Mouse (Mus musculus): Measurements from ENCODE around the gene Rpl6. TPM values are rescaled to one million over a fixed set of nuclear protein-coding genes. Genes with fewer than 3 reads are reported as not detected.
A peak's percentile ranks its signal among the peaks of the same experiment; 100 is the strongest.

The Rpl6 gene
- total RNA-seq (2021): 100 to 1,000 TPM; 457 to 473 TPM
- long read RNA-seq, experiment 1, transcript Rpl6-201 (7 exons, 1,270 nt): major isoform, 255 of 333 reads
- long read RNA-seq, experiment 1, partial matches to known transcripts: 70 of 333 reads
- long read RNA-seq, experiment 1, other reads (novel, unspliced or antisense): 6 of 333 reads
- long read RNA-seq, experiment 2, transcript Rpl6-201 (7 exons, 1,270 nt): major isoform, 234 of 297 reads
- long read RNA-seq, experiment 2, partial matches to known transcripts: 57 of 297 reads
- long read RNA-seq, experiment 2, other reads (novel, unspliced or antisense): 4 of 297 reads

GRCm38 (mm10) chr5:121204132-121205089, at the start of gene Rpl6:
TSS of gene Rpl6 (plus strand) at chr5:121204481.
- DNase-seq (ENCODE audit: low spot score in 2 of 2): peak; percentile 69 to 76

GRCm38 (mm10) chr5:121156121-121156520, 48.2 kb upstream of the Rpl6 start:
- no peak for DNase-seq (ENCODE audit: low spot score in 2 of 2)

GRCm38 (mm10) chr5:121157017-121157416, 47.3 kb upstream of the Rpl6 start:
- no peak for DNase-seq (ENCODE audit: low spot score in 2 of 2)

- DNase-seq (ENCODE audit: low spot score in 2 of 2): peak in 1 of 2 experiments; percentile 35
Measured at GRCm38 (mm10) chr5:121157489-121157888, 46.8 kb upstream of the Rpl6 start.

- no peak for DNase-seq (ENCODE audit: low spot score in 2 of 2)
Measured at GRCm38 (mm10) chr5:121158966-121159365, 45.3 kb upstream of the Rpl6 start.

GRCm38 (mm10) chr5:121162285-121162684, 42.0 kb upstream of the Rpl6 start:
- DNase-seq (ENCODE audit: low spot score in 2 of 2): no peak

- DNase-seq (ENCODE audit: low spot score in 2 of 2): no peak
Measured at GRCm38 (mm10) chr5:121162923-121163322, 41.4 kb upstream of the Rpl6 start.

- DNase-seq (ENCODE audit: low spot score in 2 of 2): no peak
Measured at GRCm38 (mm10) chr5:121166884-121167283, 37.4 kb upstream of the Rpl6 start.

GRCm38 (mm10) chr5:121169588-121169987, 34.7 kb upstream of the Rpl6 start:
- DNase-seq (ENCODE audit: low spot score in 2 of 2): no peak

- DNase-seq (ENCODE audit: low spot score in 2 of 2): no peak
Measured at GRCm38 (mm10) chr5:121172835-121173234, 31.4 kb upstream of the Rpl6 start.

- no peak for DNase-seq (ENCODE audit: low spot score in 2 of 2)
Measured at GRCm38 (mm10) chr5:121179077-121179857, 25.0 kb upstream of the Rpl6 start.

- no peak for DNase-seq (ENCODE audit: low spot score in 2 of 2)
Measured at GRCm38 (mm10) chr5:121183269-121183668, 21.0 kb upstream of the Rpl6 start.

- DNase-seq (ENCODE audit: low spot score in 2 of 2): no peak
Measured at GRCm38 (mm10) chr5:121184375-121184774, 19.9 kb upstream of the Rpl6 start.

- no peak for DNase-seq (ENCODE audit: low spot score in 2 of 2)
Measured at GRCm38 (mm10) chr5:121184945-121185551, 19.2 kb upstream of the Rpl6 start.

- DNase-seq (ENCODE audit: low spot score in 2 of 2): peak; percentile 18 to 44
Measured at GRCm38 (mm10) chr5:121187580-121188001, 16.7 kb upstream of the Rpl6 start.

GRCm38 (mm10) chr5:121188265-121188664, 16.0 kb upstream of the Rpl6 start:
- DNase-seq (ENCODE audit: low spot score in 2 of 2): no peak

- DNase-seq (ENCODE audit: low spot score in 2 of 2): peak in 1 of 2 experiments; percentile 36
Measured at GRCm38 (mm10) chr5:121189182-121189581, 15.1 kb upstream of the Rpl6 start.

GRCm38 (mm10) chr5:121190210-121190835, 14.0 kb upstream of the Rpl6 start:
- no peak for DNase-seq (ENCODE audit: low spot score in 2 of 2)

- DNase-seq (ENCODE audit: low spot score in 2 of 2): peak; percentile 76 to 88
Measured at GRCm38 (mm10) chr5:121190836-121191583, 13.3 kb upstream of the Rpl6 start, which contains the start of gene Ptpn11. TSS of gene Ptpn11 (minus strand) at chr5:121191397.

GRCm38 (mm10) chr5:121191584-121191906, 12.7 kb upstream of the Rpl6 start:
- no peak for DNase-seq (ENCODE audit: low spot score in 2 of 2)

Data from left cerebral cortex, adult 18-20 months (tissue).